ENCODE assay signal across 27 mouse cellular contexts in the genomic region with DNA sequence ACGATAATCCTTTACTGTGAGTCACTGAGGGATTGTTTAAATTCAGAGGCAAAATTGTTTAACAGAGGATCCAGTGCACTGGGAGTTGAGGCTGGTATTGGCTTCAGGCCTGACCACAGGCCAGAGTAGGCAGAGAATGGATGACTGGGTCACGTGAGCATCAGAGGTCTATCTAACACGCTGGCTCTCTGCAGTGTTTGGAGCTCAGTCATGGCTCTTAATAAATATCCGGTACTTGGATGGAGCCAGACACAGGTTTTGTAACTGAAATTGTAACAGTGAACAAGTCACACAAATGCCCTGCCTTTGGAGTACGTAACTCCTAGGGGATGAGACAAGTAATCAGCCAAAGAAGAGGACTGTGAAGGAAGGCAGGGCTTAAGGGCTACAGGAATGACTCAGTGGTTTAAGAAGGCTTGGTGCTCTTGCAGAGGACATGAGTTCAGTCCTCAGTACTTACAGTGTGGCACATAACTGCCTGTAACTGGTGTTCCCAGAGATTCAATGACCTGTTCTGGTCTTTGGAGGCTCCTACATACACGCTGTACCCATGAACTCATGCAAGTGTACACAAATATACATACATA. TPM values are rescaled to one million over a fixed set of nuclear protein-coding genes. Genes with fewer than 3 reads are reported as not detected.
DNase-seq lines count a peak whose midpoint lies in the region; ATAC-seq and TF ChIP-seq lines count a peak whose summit lies in the region.
"Had no signal": no experiment of that assay in that cellular context is flagged by ENCODE, and none has a peak within 500 bp of the region (broad histone marks: within the 10 kb centered on the region; RNA-seq: fewer than 3 reads in every experiment).

No protein-coding gene starts in this region.

- H3K36me3 ChIP-seq in intestine, embryonic 15.5 days, result no peaks in the 10 kb centered on the region
- H3K36me3 ChIP-seq in intestine, embryonic 16.5 days (ENCODE audit: control insufficient read depth, insufficient read depth, low read length), result no peaks in the 10 kb centered on the region
- H3K36me3 ChIP-seq in myocyte (ENCODE audit: control insufficient read depth, insufficient read depth), result no peaks in the 10 kb centered on the region
- H3K36me3 ChIP-seq: embryonic facial prominence, embryonic 12.5 days; hindbrain, embryonic 13.5 days; liver, embryonic 15.5 days; midbrain, embryonic 15.5 days; neural tube, embryonic 13.5 days had no signal

- no peak for ATAC-seq in intestine, embryonic 15.5 days
- ATAC-seq in intestine, embryonic 16.5 days, result no peak
- ATAC-seq in common myeloid progenitor, adult 5-6 weeks (replicated peaks; ENCODE audit: low read depth, poor library complexity, severe bottlenecking), result peak; percentile 46; the same call in 1 of the 2 replicates
- ATAC-seq: forebrain, embryonic 14.5 days; midbrain, embryonic 15.5 days had no signal

- no peaks in the 10 kb centered on the region for H3K27me3 ChIP-seq in intestine, embryonic 15.5 days (replicated peaks)
- no peaks in the 10 kb centered on the region for H3K27me3 ChIP-seq in intestine, embryonic 16.5 days (replicated peaks; ENCODE audit: control insufficient read depth, insufficient read depth, low read length)
- no peaks in the 10 kb centered on the region for H3K27me3 ChIP-seq in myocyte (ENCODE audit: control insufficient read depth, insufficient read depth, insufficient read length)
- H3K27me3 ChIP-seq: embryonic facial prominence, embryonic 12.5 days; liver, embryonic 15.5 days; midbrain, embryonic 15.5 days; neural tube, embryonic 13.5 days had no signal

- no peaks in the 10 kb centered on the region for H3K79me2 ChIP-seq in myocyte (ENCODE audit: control insufficient read depth, insufficient read depth)

- H3K9me3 ChIP-seq in intestine, embryonic 15.5 days, result no peaks in the 10 kb centered on the region
- no peaks in the 10 kb centered on the region for H3K9me3 ChIP-seq in intestine, embryonic 16.5 days (ENCODE audit: control insufficient read depth, low read length)
- H3K9me3 ChIP-seq: embryonic facial prominence, embryonic 12.5 days; hindbrain, embryonic 13.5 days; liver, embryonic 15.5 days; midbrain, embryonic 15.5 days; neural tube, embryonic 13.5 days had no signal

- H3K27ac ChIP-seq in intestine, embryonic 15.5 days, result peak overlapping the region; percentile 7; the same call in 1 of the 2 replicates
- H3K27ac ChIP-seq in intestine, embryonic 16.5 days (ENCODE audit: low read length), result no peak overlapping the region
- H3K27ac ChIP-seq: embryonic facial prominence, embryonic 12.5 days; heart, adult 2 months; hindbrain, embryonic 13.5 days; layer of hippocampus, adult 2 months; liver, embryonic 15.5 days; midbrain, embryonic 15.5 days; neural tube, embryonic 13.5 days had no signal

- DNase-seq in 3T3-L1 (ENCODE audit: low read depth, low spot score), result peak; percentile 90
- no peak for DNase-seq in layer of hippocampus, postnatal 36 days
- no peak for DNase-seq in frontal cortex, adult 2 months (ENCODE audit: extremely low spot score in 1 of 2, low spot score in 1 of 2)
- no peak for DNase-seq in gastrocnemius, postnatal 36 days
- DNase-seq: adrenal gland, postnatal 25 days; cerebellum, adult 9-11 months; gastrocnemius, postnatal 14 days; heart, adult 2 months; kidney, adult 8-10 months; kidney, postnatal 25 days; lung, postnatal 14 days; retina, postnatal 1 day; right cerebral cortex, postnatal 25 days; spleen, adult 18-20 months; thymus, adult 2 months; thymus, postnatal 4 days had no signal

- WGBS in intestine, embryonic 15.5 days, result 69% methylated on average over 6 of the region's 6 CpGs
- 73% methylated on average over 6 of the region's 6 CpGs for WGBS in intestine, embryonic 16.5 days

- no peak for TF ChIP-seq POLR2A in myocyte (IDR thresholded peaks at IDR 0.05; ENCODE audit: insufficient read length, low read depth)

- H3K4me2 ChIP-seq in intestine, embryonic 15.5 days (replicated peaks), result no peak overlapping the region
- H3K4me2 ChIP-seq in intestine, embryonic 16.5 days (ENCODE audit: low read depth, low read length), result no peak overlapping the region
- peak overlapping the region; percentile 1 for H3K4me2 ChIP-seq in myocyte (ENCODE audit: low read depth)
- H3K4me2 ChIP-seq: embryonic facial prominence, embryonic 12.5 days; hindbrain, embryonic 13.5 days; liver, embryonic 15.5 days; midbrain, embryonic 15.5 days; neural tube, embryonic 13.5 days had no signal

- intact Hi-C loops in gastrocnemius, postnatal 36 days (cut with DNase I), result no loop called here

- H3K9ac ChIP-seq in intestine, embryonic 15.5 days, result no peak overlapping the region
- no peak overlapping the region for H3K9ac ChIP-seq in intestine, embryonic 16.5 days (ENCODE audit: low read depth, low read length)
- H3K9ac ChIP-seq: embryonic facial prominence, embryonic 12.5 days; hindbrain, embryonic 13.5 days; liver, embryonic 15.5 days; midbrain, embryonic 15.5 days; neural tube, embryonic 13.5 days had no signal

- no peaks in the 10 kb centered on the region for H3K4me1 ChIP-seq in intestine, embryonic 15.5 days (replicated peaks)
- H3K4me1 ChIP-seq in intestine, embryonic 16.5 days (ENCODE audit: control insufficient read depth, insufficient read depth, low read length), result no peaks in the 10 kb centered on the region
- H3K4me1 ChIP-seq: embryonic facial prominence, embryonic 12.5 days; hindbrain, embryonic 13.5 days; liver, embryonic 15.5 days; midbrain, embryonic 15.5 days; neural tube, embryonic 13.5 days had no signal

- H3K4me3 ChIP-seq in intestine, embryonic 15.5 days (replicated peaks), result no peak overlapping the region
- no peak overlapping the region for H3K4me3 ChIP-seq in intestine, embryonic 16.5 days (ENCODE audit: low read length)
- no peak overlapping the region for H3K4me3 ChIP-seq in myocyte
- H3K4me3 ChIP-seq: embryonic facial prominence, embryonic 12.5 days; heart, adult 2 months; hindbrain, embryonic 13.5 days; layer of hippocampus, adult 2 months; liver, embryonic 15.5 days; midbrain, embryonic 15.5 days; neural tube, embryonic 13.5 days had no signal

- no peak overlapping the region for H3ac ChIP-seq in myocyte (ENCODE audit: control insufficient read depth, insufficient read length)

TF ChIP-seq in myocyte, 11 proteins besides CTCF, POLR2A, EP300 and RAD21:
- TF ChIP-seq E2F4 (IDR thresholded peaks at IDR 0.05; ENCODE audit: insufficient read depth), result no peak
- TF ChIP-seq REST (IDR thresholded peaks at IDR 0.05; ENCODE audit: insufficient read depth, insufficient read length), result no peak
- no peak for TF ChIP-seq CEBPB (IDR thresholded peaks at IDR 0.05; ENCODE audit: insufficient read depth, poor library complexity, severe bottlenecking)
- TF ChIP-seq POLR2AphosphoS2 (IDR thresholded peaks at IDR 0.05; ENCODE audit: insufficient read length, low read depth), result no peak
- TF ChIP-seq TCF3 (IDR thresholded peaks at IDR 0.05; ENCODE audit: insufficient read length, low read depth), result no peak
- TF ChIP-seq SRF (IDR thresholded peaks at IDR 0.05; ENCODE audit: control insufficient read depth, insufficient read length, low read depth), result no peak
- no peak for TF ChIP-seq TCF12 (IDR thresholded peaks at IDR 0.05; ENCODE audit: insufficient read depth, poor library complexity, severe bottlenecking)
- peak in 1 of 3 experiments; percentile 3 for TF ChIP-seq MYOD1 (IDR thresholded peaks at IDR 0.05; ENCODE audit: control insufficient read depth in 1 of 3, insufficient read length in 2 of 3, low read depth in 2 of 3)
- TF ChIP-seq MAX (IDR thresholded peaks at IDR 0.05; ENCODE audit: low read depth), result no peak
- TF ChIP-seq MYOG (IDR thresholded peaks at IDR 0.05; ENCODE audit: control insufficient read depth in 1 of 3, insufficient read depth in 1 of 3, insufficient read length in 2 of 3, low read depth in 2 of 3), result no peak
- peak; percentile 97 for TF ChIP-seq USF1 (IDR thresholded peaks at IDR 0.05; ENCODE audit: low read depth)

RNA-seq across cellular contexts. Expression of gene Cd180, which starts 41.0 kb away (rescaled TPM):
- polyA plus RNA-seq in intestine, embryonic 15.5 days (2015; fragmentation: Nextera tagmentation; extraction: Ambion mirVana), result 0.49 and 0.66 TPM in 2 replicates
- polyA plus RNA-seq in intestine, embryonic 16.5 days (2015; fragmentation: Nextera tagmentation; extraction: Ambion mirVana), result 0.31 and 0.54 TPM in 2 replicates
- 23.2 and 25.9 TPM in 2 replicates for total RNA-seq in common myeloid progenitor, adult 5-6 weeks (2017)
- 0.14 TPM for polyA plus RNA-seq in myocyte (2012; fragmentation: generic; extraction: Trizol)
- total RNA-seq in layer of hippocampus, postnatal 36 days (2021), result 1 to 10 TPM; 2.4 to 3.0 TPM
- polyA plus RNA-seq in frontal cortex, adult 2 months (2012; rRNA removed), result 1.2 and 2.3 TPM in 2 replicates
- total RNA-seq in gastrocnemius, postnatal 36 days (2021), result under 1 TPM; 0.27 to 0.28 TPM
